14 mouse cellular contexts compared by ENCODE assay signal in genomic region chr13:76305655-76306365, GRCm38 (mm10). TPM values are rescaled to one million over a fixed set of nuclear protein-coding genes. Genes with fewer than 3 reads are reported as not detected.
DNase-seq lines count a peak whose midpoint lies in the region.
"Had no signal": no experiment of that assay in that cellular context is flagged by ENCODE, and none has a peak within 500 bp of the region (broad histone marks: within the 10 kb centered on the region; RNA-seq: fewer than 3 reads in every experiment).

No protein-coding gene starts in this region.

- DNase-seq in layer of hippocampus, adult 9-11 months: peak; percentile 28
- no peak for DNase-seq in layer of hippocampus, adult 9-10 months (ENCODE audit: low spot score)
- peak; percentile 78 for DNase-seq in Muller cell, postnatal 12 days (ENCODE audit: inconsistent ontology term)
- peak; percentile 42 for DNase-seq in brain, embryonic 18.5 days (ENCODE audit: low read depth, low spot score)
- DNase-seq in cerebellum, postnatal 25 days: peak; percentile 88 to 92
- no peak for DNase-seq in spleen, adult 18-20 months
- no peak for DNase-seq in gastrocnemius, postnatal 10 days
- DNase-seq: adrenal gland, adult 8-10 months; kidney, adult 11 months; liver, embryonic 13.5 days; thymus, adult 2 months had no signal

RNA-seq across cellular contexts. Expression of gene Fam81b, which starts 0.9 kb away (rescaled TPM):
- not detected for total RNA-seq in gastrocnemius, postnatal 10 days (2021)
- total RNA-seq: adrenal gland, adult 8-10 months; granulocyte monocyte progenitor cell, adult 5-6 weeks; left cerebral cortex, postnatal 25 days; megakaryocyte, adult 5-6 weeks had no signal

Comparison
In these comparisons a context has a peak if more than half of its experiments do, and no peak if none do; other contexts are left out.
1. DNase-seq: peak in layer of hippocampus, adult 9-11 months (single experiment), Muller cell, postnatal 12 days (single experiment), brain, embryonic 18.5 days (single experiment) and cerebellum, postnatal 25 days (2 of 2); none in layer of hippocampus, adult 9-10 months (single experiment), spleen, adult 18-20 months (0 of 2) and gastrocnemius, postnatal 10 days (single experiment).